Mouse (Mus musculus): Measurements from ENCODE around the gene Cdh13. TPM values are rescaled to one million over a fixed set of nuclear protein-coding genes. Genes with fewer than 3 reads are reported as not detected.

Cdh13 gene
- total and polyA plus RNA-seq, 3 experiments = 162 to 172 (median 163) TPM

GRCm38 (mm10) chr8:118831026-118831425 is 547.5 kb downstream of the Cdh13 start:
- no peaks in the 10 kb centered on the region for H3K79me2 ChIP-seq (replicated peaks; ENCODE audit: control insufficient read depth, insufficient read depth, low read length)
- DNase-seq = no peak
- intact Hi-C loops (cut with DNase I) = no loop called here
- no peaks in the 10 kb centered on the region for H3K27me3 ChIP-seq (ENCODE audit: control insufficient read depth, insufficient read depth, low read length)
- H3K27ac ChIP-seq = no peak overlapping the region
- H3K36me3 ChIP-seq (ENCODE audit: control insufficient read depth, insufficient read depth, low read length) = no peaks in the 10 kb centered on the region
- TF ChIP-seq EP300 (IDR thresholded peaks at IDR 0.05; ENCODE audit: insufficient read depth, low read depth, low read length) (no peak), CTCF (IDR thresholded peaks at IDR 0.05) (no peak), POLR2A (IDR thresholded peaks at IDR 0.05; ENCODE audit: insufficient read depth, low read depth, low read length) (no peak)
- 88% methylated on average over 10 of the region's 10 CpGs for WGBS
- no peak overlapping the region for H3K4me3 ChIP-seq
- H3K9ac ChIP-seq (ENCODE audit: low read depth, low read length) = no peak overlapping the region
- H3K4me1 ChIP-seq (ENCODE audit: control insufficient read depth, insufficient read depth, low read length) = no peaks in the 10 kb centered on the region

GRCm38 (mm10) chr8:118838801-118839200 is 555.3 kb downstream of the Cdh13 start:
- no peak overlapping the region for H3K4me3 ChIP-seq
- no peaks in the 10 kb centered on the region for H3K36me3 ChIP-seq (ENCODE audit: control insufficient read depth, insufficient read depth, low read length)
- intact Hi-C loops (cut with DNase I) = no loop called here
- H3K4me1 ChIP-seq (ENCODE audit: control insufficient read depth, insufficient read depth, low read length) = no peaks in the 10 kb centered on the region
- H3K79me2 ChIP-seq (replicated peaks; ENCODE audit: control insufficient read depth, insufficient read depth, low read length) = no peaks in the 10 kb centered on the region
- no peak overlapping the region for H3K27ac ChIP-seq
- H3K27me3 ChIP-seq (ENCODE audit: control insufficient read depth, insufficient read depth, low read length) = no peaks in the 10 kb centered on the region
- TF ChIP-seq CTCF (IDR thresholded peaks at IDR 0.05) (no peak), POLR2A (IDR thresholded peaks at IDR 0.05; ENCODE audit: insufficient read depth, low read depth, low read length) (no peak), EP300 (IDR thresholded peaks at IDR 0.05; ENCODE audit: insufficient read depth, low read depth, low read length) (no peak)
- WGBS = 59% methylated on average over 2 of the region's 2 CpGs
- no peak for DNase-seq
- H3K9ac ChIP-seq (ENCODE audit: low read depth, low read length) = no peak overlapping the region

GRCm38 (mm10) chr8:118845690-118846089 is 562.2 kb downstream of the Cdh13 start:
- Histone ChIP-seq H3K36me3 (ENCODE audit: control insufficient read depth, insufficient read depth, low read length) (no peaks in the 10 kb centered on the region), H3K27ac (no peak overlapping the region), H3K4me3 (no peak overlapping the region), H3K79me2 (replicated peaks; ENCODE audit: control insufficient read depth, insufficient read depth, low read length) (no peaks in the 10 kb centered on the region), H3K9ac (ENCODE audit: low read depth, low read length) (no peak overlapping the region), H3K4me1 (ENCODE audit: control insufficient read depth, insufficient read depth, low read length) (no peaks in the 10 kb centered on the region), H3K27me3 (ENCODE audit: control insufficient read depth, insufficient read depth, low read length) (no peaks in the 10 kb centered on the region)
- no peak for DNase-seq
- intact Hi-C loops (cut with DNase I) = no loop called here
- no peak for TF ChIP-seq CTCF (IDR thresholded peaks at IDR 0.05)
- no peak for TF ChIP-seq POLR2A (IDR thresholded peaks at IDR 0.05; ENCODE audit: insufficient read depth, low read depth, low read length)
- TF ChIP-seq EP300 (IDR thresholded peaks at IDR 0.05; ENCODE audit: insufficient read depth, low read depth, low read length) = no peak

DNA sequence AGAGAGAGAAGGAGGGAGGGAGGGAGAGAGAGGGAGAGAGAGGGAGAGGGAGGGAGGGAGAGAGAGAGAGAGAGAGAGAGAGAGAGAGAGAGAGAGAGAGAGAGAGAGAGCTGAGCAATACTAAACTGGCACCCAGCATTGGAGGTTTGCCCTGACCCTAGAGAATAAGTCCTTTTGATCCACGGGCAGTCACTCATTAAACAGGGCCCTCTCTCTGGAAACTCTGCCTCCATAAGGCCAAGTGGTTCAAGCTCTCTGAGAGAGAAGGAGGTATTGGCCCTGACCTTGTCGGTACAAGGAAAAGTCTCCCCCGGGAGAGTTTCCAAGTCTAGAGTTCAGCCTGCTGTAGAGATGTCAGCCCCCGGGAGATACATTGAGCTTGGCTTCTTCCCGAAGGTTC is 564.5 kb downstream of the Cdh13 start:
- no peaks in the 10 kb centered on the region for H3K79me2 ChIP-seq (replicated peaks; ENCODE audit: control insufficient read depth, insufficient read depth, low read length)
- no peak overlapping the region for H3K4me3 ChIP-seq
- H3K27ac ChIP-seq = no peak overlapping the region
- TF ChIP-seq POLR2A (IDR thresholded peaks at IDR 0.05; ENCODE audit: insufficient read depth, low read depth, low read length) = no peak
- no peak for TF ChIP-seq EP300 (IDR thresholded peaks at IDR 0.05; ENCODE audit: insufficient read depth, low read depth, low read length)
- TF ChIP-seq CTCF (IDR thresholded peaks at IDR 0.05) = no peak
- intact Hi-C loops (cut with DNase I) = no loop called here
- H3K4me1 ChIP-seq (ENCODE audit: control insufficient read depth, insufficient read depth, low read length) = peaks cover 5% of the 10 kb centered on the region
- no peak overlapping the region for H3K9ac ChIP-seq (ENCODE audit: low read depth, low read length)
- 32% methylated on average over 5 of the region's 5 CpGs for WGBS
- no peak for DNase-seq
- no peaks in the 10 kb centered on the region for H3K36me3 ChIP-seq (ENCODE audit: control insufficient read depth, insufficient read depth, low read length)
- H3K27me3 ChIP-seq (ENCODE audit: control insufficient read depth, insufficient read depth, low read length) = no peaks in the 10 kb centered on the region

- intact Hi-C loops (cut with DNase I) = no loop called here
- Histone ChIP-seq H3K79me2 (replicated peaks; ENCODE audit: control insufficient read depth, insufficient read depth, low read length) (no peaks in the 10 kb centered on the region), H3K27me3 (ENCODE audit: control insufficient read depth, insufficient read depth, low read length) (no peaks in the 10 kb centered on the region), H3K4me3 (no peak overlapping the region), H3K36me3 (ENCODE audit: control insufficient read depth, insufficient read depth, low read length) (0 out of 2 replicates have a peak, but pooled peaks cover 3% of the 10 kb centered on the region), H3K4me1 (ENCODE audit: control insufficient read depth, insufficient read depth, low read length) (peaks cover 11% of the 10 kb centered on the region), H3K9ac (ENCODE audit: low read depth, low read length) (no peak overlapping the region), H3K27ac (no peak overlapping the region)
- 64% methylated on average over 3 of the region's 3 CpGs for WGBS
- TF ChIP-seq CTCF (IDR thresholded peaks at IDR 0.05) (no peak), POLR2A (IDR thresholded peaks at IDR 0.05; ENCODE audit: insufficient read depth, low read depth, low read length) (no peak), EP300 (IDR thresholded peaks at IDR 0.05; ENCODE audit: insufficient read depth, low read depth, low read length) (no peak)
- DNase-seq = peak in 1 of 2 experiments; percentile 19
Observed at GRCm38 (mm10) chr8:118849515-118849914, 566.0 kb downstream of the Cdh13 start.

DNA sequence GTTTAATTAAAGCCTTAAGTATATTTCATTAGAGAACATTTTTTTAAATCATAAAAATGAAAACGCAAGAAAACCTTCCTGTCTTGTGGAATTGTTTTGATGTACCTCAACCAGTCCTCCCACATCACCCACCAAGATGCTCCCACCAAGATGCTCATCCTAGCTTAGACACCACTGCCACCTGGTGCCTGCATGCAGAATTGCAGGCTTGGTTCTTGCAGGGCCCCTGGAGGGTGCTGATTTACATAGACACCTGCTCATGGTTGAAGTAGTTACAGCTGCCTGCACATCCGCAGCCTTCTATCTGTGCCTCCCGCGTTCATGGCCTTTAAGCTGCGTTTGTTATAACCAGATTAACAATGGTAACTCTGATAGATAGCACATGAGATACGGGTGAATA is 566.8 kb downstream of the Cdh13 start:
- WGBS = 25% methylated on average over 6 of the region's 6 CpGs
- H3K4me1 ChIP-seq (ENCODE audit: control insufficient read depth, insufficient read depth, low read length) = peaks cover 16% of the 10 kb centered on the region
- no peaks in the 10 kb centered on the region for H3K27me3 ChIP-seq (ENCODE audit: control insufficient read depth, insufficient read depth, low read length)
- H3K27ac ChIP-seq = no peak overlapping the region
- no peak; the same call in 1 of the 2 replicates for TF ChIP-seq CTCF (IDR thresholded peaks at IDR 0.05)
- no peak for TF ChIP-seq POLR2A (IDR thresholded peaks at IDR 0.05; ENCODE audit: insufficient read depth, low read depth, low read length)
- TF ChIP-seq EP300 (IDR thresholded peaks at IDR 0.05; ENCODE audit: insufficient read depth, low read depth, low read length) = peak; percentile 90; the same call in 1 of the 2 replicates
- peak; percentile 45 to 80 for DNase-seq
- H3K79me2 ChIP-seq (replicated peaks; ENCODE audit: control insufficient read depth, insufficient read depth, low read length) = no peaks in the 10 kb centered on the region
- intact Hi-C loops (cut with DNase I) = loop anchor here (1.0 to 10.0 kb wide), 6 partner anchors 148 to 920 kb away; no protein-coding TSS in a partner anchor
- H3K36me3 ChIP-seq (ENCODE audit: control insufficient read depth, insufficient read depth, low read length) = 0 out of 2 replicates have a peak, but pooled peaks cover 3% of the 10 kb centered on the region
- H3K4me3 ChIP-seq = no peak overlapping the region
- H3K9ac ChIP-seq (ENCODE audit: low read depth, low read length) = no peak overlapping the region

Data from heart, adult 2 months (tissue).